Mouse (Mus musculus) MEL (cell line): ENCODE results near the gene Zfp385b. TPM values are rescaled to one million over a fixed set of nuclear protein-coding genes. Genes with fewer than 3 reads are reported as not detected.

Source experiments
- DNase-seq: peaks from one replicate; pipeline ENCODE4 v3.0.0; 2011; ENCODE audit warnings: low read depth, low spot score
- H3K27ac ChIP-seq: 2 replicates; pipeline ENCODE4 v1.5.1; 2012; ENCODE audit warnings: low read depth, mild to moderate bottlenecking, control low read depth, low read length, moderate library complexity; ENCODE audit not compliant: control insufficient read depth
- H3K27me3 ChIP-seq, 2 experiments: fragments of 150-350 bp in 1 of 2; sonication (generic) in 1 of 2; 2 replicates each; pipeline ENCODE4 v1.6.1; 2012; ENCODE audit warnings: low read length in 2 of 2, mild to moderate bottlenecking in 2 of 2, improper control_type of control experiment in 1 of 2, moderate library complexity in 1 of 2; ENCODE audit not compliant: insufficient read depth in 2 of 2, control insufficient read depth in 1 of 2
- H3K36me3 ChIP-seq, 2 experiments: 2 replicates each; pipeline ENCODE4 v1.6.1; 2012 to 2014; ENCODE audit warnings: low read length in 2 of 2, improper control_type of control experiment in 1 of 2, inconsistent platforms in 1 of 2, mild to moderate bottlenecking in 1 of 2; ENCODE audit not compliant: insufficient read depth in 2 of 2, control insufficient read depth in 1 of 2
- H3K4me1 ChIP-seq, 2 experiments: fragments of 150-350 bp in 1 of 2; sonication (generic) in 1 of 2; 2 replicates each; pipeline ENCODE4 v1.6.1; 2012; ENCODE audit warnings: low read length in 2 of 2, improper control_type of control experiment in 1 of 2, mild to moderate bottlenecking in 1 of 2; ENCODE audit not compliant: insufficient read depth in 2 of 2, control insufficient read depth in 1 of 2
- H3K4me3 ChIP-seq, 2 experiments: fragments of 150-350 bp in 1 of 2; sonication (generic) in 1 of 2; 2 replicates each; pipeline ENCODE4 v1.5.1; 2012; ENCODE audit warnings: low read depth in 2 of 2, low read length in 2 of 2, mild to moderate bottlenecking in 2 of 2, moderate library complexity in 2 of 2, control low read depth in 1 of 2, improper control_type of control experiment in 1 of 2; ENCODE audit not compliant: control insufficient read depth in 1 of 2, insufficient read depth in 1 of 2
- H3K79me2 ChIP-seq: 2 replicates; pipeline ENCODE4 v1.6.1; 2012; ENCODE audit warnings: mild to moderate bottlenecking, low read length, moderate library complexity; ENCODE audit not compliant: control insufficient read depth, poor library complexity, insufficient read depth
- H3K9ac ChIP-seq: 2 replicates; pipeline ENCODE4 v1.6.1; 2012; ENCODE audit warnings: low read depth, mild to moderate bottlenecking, control low read depth, low read length, moderate library complexity; ENCODE audit not compliant: control insufficient read depth, poor library complexity, severe bottlenecking
- H3K9me3 ChIP-seq: fragments of 150-350 bp; sonication (generic); replicated peaks from 2 replicates; pipeline ENCODE4 v1.6.1; 2012; ENCODE audit warnings: mild to moderate bottlenecking, low read length, improper control_type of control experiment, moderate library complexity; ENCODE audit not compliant: insufficient read depth
- BHLHE40 ChIP-seq: IDR thresholded peaks from 2 replicates; pipeline ENCODE4 v1.6.1; 2012; ENCODE audit warnings: low read depth, mild to moderate bottlenecking, inconsistent platforms, low read length, improper control_type of control experiment, borderline replicate concordance
- CHD1 ChIP-seq: IDR thresholded peaks from 2 replicates; pipeline ENCODE4 v1.6.1; 2012; ENCODE audit warnings: low read depth, mild to moderate bottlenecking, inconsistent platforms, low read length, improper control_type of control experiment
- CHD2 ChIP-seq: IDR thresholded peaks from 2 replicates; pipeline ENCODE4 v1.6.1; 2011; ENCODE audit warnings: low read length, improper control_type of control experiment
- CTCF ChIP-seq, 3 experiments: IDR thresholded peaks in 2 of 3; conservative IDR thresholded peaks in 1 of 3; 2 replicates each; pipeline ENCODE4 v1.5.1; 2011 to 2012; ENCODE audit warnings: low read length in 3 of 3, low read depth in 2 of 3, mild to moderate bottlenecking in 2 of 3, improper control_type of control experiment in 1 of 3, inconsistent platforms in 1 of 3, mixed read lengths in 1 of 3, moderate library complexity in 1 of 3; ENCODE audit not compliant: control insufficient read depth in 1 of 3, insufficient read depth in 1 of 3, poor library complexity in 1 of 3, severe bottlenecking in 1 of 3
- ELF1 ChIP-seq: IDR thresholded peaks from 2 replicates; pipeline ENCODE4 v1.6.1; 2014; ENCODE audit warnings: low read depth, mild to moderate bottlenecking, inconsistent platforms, low read length, improper control_type of control experiment, moderate library complexity
- ETS1 ChIP-seq: IDR thresholded peaks from 2 replicates; pipeline ENCODE4 v1.6.1; 2012; ENCODE audit warnings: low read depth, mild to moderate bottlenecking, inconsistent platforms, low read length, improper control_type of control experiment, moderate library complexity
- HCFC1 ChIP-seq: IDR thresholded peaks from 2 replicates; pipeline ENCODE4 v1.6.1; 2012; ENCODE audit warnings: low read depth, mild to moderate bottlenecking, inconsistent platforms, low read length, improper control_type of control experiment, moderate library complexity
- JUND ChIP-seq: IDR thresholded peaks from 2 replicates; pipeline ENCODE4 v1.6.1; 2011; ENCODE audit warnings: low read depth, mild to moderate bottlenecking, improper control_type of control experiment, low read length
- MAX ChIP-seq: IDR thresholded peaks from 2 replicates; pipeline ENCODE4 v1.6.1; 2011; ENCODE audit warnings: low read length, improper control_type of control experiment
- MAZ ChIP-seq: IDR thresholded peaks from 2 replicates; pipeline ENCODE4 v1.6.1; 2012; ENCODE audit warnings: low read depth, mild to moderate bottlenecking, inconsistent platforms, low read length, improper control_type of control experiment
- MEF2A ChIP-seq: IDR thresholded peaks from 2 replicates; pipeline ENCODE4 v1.6.1; 2014; ENCODE audit warnings: low read depth, mild to moderate bottlenecking, inconsistent platforms, low read length, improper control_type of control experiment; ENCODE audit not compliant: poor library complexity, insufficient replicate concordance, severe bottlenecking; ENCODE audit errors: extremely low read depth
- MXI1 ChIP-seq: IDR thresholded peaks from 2 replicates; pipeline ENCODE4 v1.6.1; 2011; ENCODE audit warnings: mild to moderate bottlenecking, low read depth, low read length, improper control_type of control experiment
- MYB ChIP-seq: IDR thresholded peaks from 2 replicates; pipeline ENCODE4 v1.6.1; 2011; ENCODE audit warnings: mild to moderate bottlenecking, low read depth, low read length, improper control_type of control experiment
- MYC ChIP-seq: IDR thresholded peaks from 2 replicates; pipeline ENCODE4 v1.6.1; 2011; ENCODE audit warnings: low read depth, mild to moderate bottlenecking, low read length, improper control_type of control experiment, moderate library complexity
- NELFE ChIP-seq: IDR thresholded peaks from 2 replicates; pipeline ENCODE4 v1.6.1; 2011; ENCODE audit warnings: low read depth, low read length, improper control_type of control experiment
- NRF1 ChIP-seq: IDR thresholded peaks from 2 replicates; pipeline ENCODE4 v1.6.1; 2014; ENCODE audit warnings: low read depth, mild to moderate bottlenecking, inconsistent platforms, low read length, improper control_type of control experiment, moderate library complexity; ENCODE audit not compliant: poor library complexity, insufficient read depth, severe bottlenecking
- POLR2A ChIP-seq, 2 experiments: IDR thresholded peaks; 2 replicates each; pipeline ENCODE4 v1.6.1; 2011 to 2012; ENCODE audit warnings: low read length in 2 of 2, mild to moderate bottlenecking in 2 of 2, control low read depth in 1 of 2, improper control_type of control experiment in 1 of 2, low read depth in 1 of 2, moderate library complexity in 1 of 2; ENCODE audit not compliant: control insufficient read depth in 1 of 2, insufficient read depth in 1 of 2, poor library complexity in 1 of 2
- RCOR1 ChIP-seq: IDR thresholded peaks from 2 replicates; pipeline ENCODE4 v1.6.1; 2012; ENCODE audit warnings: low read depth, mild to moderate bottlenecking, inconsistent platforms, low read length, improper control_type of control experiment
- TAL1 ChIP-seq: IDR thresholded peaks from 2 replicates; pipeline ENCODE4 v1.6.1; 2012; ENCODE audit warnings: mild to moderate bottlenecking, inconsistent platforms, low read length, moderate library complexity, mixed read lengths
- TCF12 ChIP-seq: IDR thresholded peaks from 2 replicates; pipeline ENCODE4 v1.6.1; 2014; ENCODE audit warnings: low read depth, mild to moderate bottlenecking, inconsistent platforms, low read length, improper control_type of control experiment, moderate library complexity
- UBTF ChIP-seq: IDR thresholded peaks from 2 replicates; pipeline ENCODE4 v1.6.1; 2012; ENCODE audit warnings: low read depth, mild to moderate bottlenecking, inconsistent platforms, low read length, improper control_type of control experiment, moderate library complexity, borderline replicate concordance; ENCODE audit not compliant: insufficient read depth
- ZC3H11A ChIP-seq: IDR thresholded peaks from 2 replicates; pipeline ENCODE4 v1.6.1; 2012; ENCODE audit warnings: low read depth, mild to moderate bottlenecking, inconsistent platforms, low read length, improper control_type of control experiment
- ZKSCAN1 ChIP-seq: IDR thresholded peaks from 2 replicates; pipeline ENCODE4 v1.6.1; 2012; ENCODE audit warnings: low read depth, mild to moderate bottlenecking, inconsistent platforms, low read length, improper control_type of control experiment, moderate library complexity
- ZMIZ1 ChIP-seq: IDR thresholded peaks from 2 replicates; pipeline ENCODE4 v1.6.1; 2012; ENCODE audit warnings: low read depth, mild to moderate bottlenecking, inconsistent platforms, low read length, improper control_type of control experiment, moderate library complexity
- ZNF384 ChIP-seq: IDR thresholded peaks from 2 replicates; pipeline ENCODE4 v1.6.1; 2012; ENCODE audit warnings: low read depth, mild to moderate bottlenecking, inconsistent platforms, low read length, improper control_type of control experiment
- polyA plus RNA-seq, 2 experiments: library from polyadenylated mRNA; stranded (reverse) in 1 of 2; unstranded in 1 of 2; fragments of >175 nt in 1 of 2; fragments of >200 nt in 1 of 2; gene quantifications; 2 replicates each; pipeline versions ENCODE4 v1.2.1 to v1.2.4; 2012; ENCODE audit warnings: low replicate concordance in 2 of 2, low read depth in 1 of 2; ENCODE audit not compliant: insufficient read length in 2 of 2, insufficient read depth in 1 of 2, missing spikeins in 1 of 2
- total RNA-seq: library from RNA; depleted of rRNA; stranded (reverse); fragments of 300-350 nt; gene quantifications from 2 replicates; pipeline ENCODE4 v1.2.3, GENCODE M21; 2012

Zfp385b gene
- total and polyA plus RNA-seq, 3 experiments = not detected

- DNase-seq = no peak
- Histone ChIP-seq H3K9me3 (no peaks in the 10 kb centered on the region), H3K4me3 (no peak overlapping the region), H3K27me3 (no peaks in the 10 kb centered on the region), H3K4me1 (no peaks in the 10 kb centered on the region), H3K79me2 (no peaks in the 10 kb centered on the region), H3K27ac (no peak overlapping the region), H3K36me3 (no peaks in the 10 kb centered on the region)
- TF ChIP-seq BHLHE40 = no peak
- no peak for TF ChIP-seq MAZ
- no peak for TF ChIP-seq CHD1
- no peak for TF ChIP-seq NRF1
- TF ChIP-seq, all 39 proteins: peak for 0
- H3K9ac ChIP-seq = no peak overlapping the region
These were observed 277.8 kb downstream of the Zfp385b start for GRCm38 (mm10) chr2:77541681-77542080.

DNA sequence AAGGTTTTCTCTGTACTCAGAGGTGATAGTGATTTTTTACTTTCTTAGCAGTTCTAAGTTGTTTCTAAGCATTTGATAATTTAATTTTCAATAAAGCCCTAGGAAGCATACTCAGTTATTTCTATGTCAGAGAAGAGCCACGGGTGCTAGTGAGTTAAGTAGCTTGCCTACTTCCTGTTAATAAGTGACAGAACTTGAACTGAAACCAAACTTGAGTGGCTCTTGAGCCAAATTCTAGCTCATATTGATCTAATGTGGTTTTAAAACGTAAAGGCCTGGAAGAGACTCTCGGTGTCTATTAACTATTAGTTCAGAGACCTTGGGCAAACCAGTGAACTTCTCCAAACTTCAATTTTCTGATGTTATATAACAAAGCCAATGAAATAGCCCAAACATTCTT is 278.6 kb downstream of the Zfp385b start:
- Histone ChIP-seq H3K36me3 (no peaks in the 10 kb centered on the region), H3K27me3 (no peaks in the 10 kb centered on the region), H3K79me2 (no peaks in the 10 kb centered on the region), H3K9me3 (no peaks in the 10 kb centered on the region), H3K4me1 (no peaks in the 10 kb centered on the region), H3K9ac (no peak overlapping the region), H3K4me3 (no peak overlapping the region), H3K27ac (no peak overlapping the region)
- TF ChIP-seq JUND (no peak), MYB (no peak), MYC (no peak), ZKSCAN1 (no peak), NELFE (no peak), MAZ (no peak), TAL1 (no peak), ELF1 (no peak), HCFC1 (no peak)
- no peak for DNase-seq

DNA sequence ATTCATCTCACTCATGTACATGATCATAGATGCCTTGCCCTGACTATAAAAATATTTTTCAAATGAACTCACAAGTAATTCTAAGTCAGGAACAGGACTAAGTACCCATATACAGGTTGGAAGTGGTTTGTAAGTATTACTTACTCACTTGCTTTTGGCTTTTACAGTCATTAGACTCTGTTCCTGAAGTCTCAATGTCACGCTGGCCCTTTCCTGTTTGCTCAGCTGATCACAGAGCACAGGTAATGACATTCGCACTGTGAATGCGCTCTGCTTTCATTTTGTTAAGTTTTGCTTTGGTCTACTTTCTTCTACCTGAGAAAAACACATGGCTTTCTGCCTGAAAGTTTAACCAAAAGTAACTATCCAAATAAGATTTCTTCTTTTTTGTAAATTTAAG is 282.9 kb downstream of the Zfp385b start:
- no peak for TF ChIP-seq TCF12
- TF ChIP-seq UBTF = no peak
- TF ChIP-seq RCOR1 = no peak
- TF ChIP-seq ETS1 = no peak
- TF ChIP-seq HCFC1 = no peak
- no peak for TF ChIP-seq NELFE
- TF ChIP-seq MXI1 = no peak
- TF ChIP-seq JUND = no peak
- TF ChIP-seq CHD2 = no peak
- no peak for TF ChIP-seq ZMIZ1
- TF ChIP-seq ZNF384 = no peak
- TF ChIP-seq CTCF (IDR thresholded peaks at IDR 0.05 in 2 of 3, conservative IDR thresholded peaks at IDR 0.05 in 1 of 3; ENCODE audit: control insufficient read depth in 1 of 3, insufficient read depth in 1 of 3, low read depth in 2 of 3, low read length in 3 of 3, poor library complexity in 1 of 3, severe bottlenecking in 1 of 3) = no peak
- TF ChIP-seq MEF2A = no peak
- TF ChIP-seq POLR2A (IDR thresholded peaks at IDR 0.05; ENCODE audit: control insufficient read depth in 1 of 2, insufficient read depth in 1 of 2, low read depth in 1 of 2, low read length in 2 of 2, poor library complexity in 1 of 2) = no peak
- TF ChIP-seq ZC3H11A = no peak
- no peak for TF ChIP-seq NRF1
- TF ChIP-seq MAX = no peak
- TF ChIP-seq, all 39 proteins: peak for 0
- H3K9me3 ChIP-seq = no peaks in the 10 kb centered on the region
- H3K9ac ChIP-seq = no peak overlapping the region
- H3K79me2 ChIP-seq = no peaks in the 10 kb centered on the region
- H3K27me3 ChIP-seq = no peaks in the 10 kb centered on the region
- H3K4me3 ChIP-seq = no peak overlapping the region
- no peaks in the 10 kb centered on the region for H3K4me1 ChIP-seq
- DNase-seq = no peak
- no peaks in the 10 kb centered on the region for H3K36me3 ChIP-seq
- no peak overlapping the region for H3K27ac ChIP-seq
